Mouse (Mus musculus) kidney, adult 2 months (tissue): Measurements from ENCODE around the gene Kcnmb4.

Experiments used
- CTCF ChIP-seq: fragments of 200-500 bp; conservative IDR thresholded peaks from 2 replicates; pipeline ENCODE4 v1.5.1; 2011; ENCODE audit warnings: low read depth, mild to moderate bottlenecking, control low read depth, low read length, moderate library complexity, mixed read lengths; ENCODE audit not compliant: insufficient read depth, insufficient read length
- POLR2A ChIP-seq: fragments of 200-500 bp; IDR thresholded peaks from one replicate; pipeline ENCODE4 v1.6.1; 2011; ENCODE audit warnings: low read depth, low read length, control low read depth

GRCm38 (mm10) chr10:116447176-116447575 is 26.5 kb downstream of the Kcnmb4 start:
- TF ChIP-seq CTCF: no peak
- no peak for TF ChIP-seq POLR2A
